Mouse (Mus musculus) T-helper 2 cell (primary cell): ENCODE results near the gene Edem1.
"Not testable (repeated sequence)": the region's sequence is repeated elsewhere in the genome, so short reads cannot be mapped to it uniquely, and the experiment has no call there.

Experiments
- in situ Hi-C: fragments of 300-600 bp; cut with MboI, MseI; formaldehyde crosslinking; loops from one replicate; pipeline ENCODE4 v1.15.1; 2025; ENCODE audit warnings: high pct_unique_total_duplicates

Gene Edem1

GRCm38 (mm10) chr6:108829386-108830370 is 1.2 kb downstream of the Edem1 start:
- in situ Hi-C loops, result loop anchor here (10.0 kb wide), 1 partner anchor 165 kb away; the partner anchor contains the start of gene Bhlhe40

- in situ Hi-C loops, result loop anchor here (10.0 kb wide), 1 partner anchor 167 kb away; the partner anchor contains the start of gene Bhlhe40
Observed at GRCm38 (mm10) chr6:108832170-108832569, 3.7 kb downstream of the Edem1 start.

- in situ Hi-C loops, result loop anchor here (10.0 kb wide), 1 partner anchor 168 kb away; the partner anchor contains the start of gene Bhlhe40
Observed at GRCm38 (mm10) chr6:108832989-108833388, 4.5 kb downstream of the Edem1 start.

DNA sequence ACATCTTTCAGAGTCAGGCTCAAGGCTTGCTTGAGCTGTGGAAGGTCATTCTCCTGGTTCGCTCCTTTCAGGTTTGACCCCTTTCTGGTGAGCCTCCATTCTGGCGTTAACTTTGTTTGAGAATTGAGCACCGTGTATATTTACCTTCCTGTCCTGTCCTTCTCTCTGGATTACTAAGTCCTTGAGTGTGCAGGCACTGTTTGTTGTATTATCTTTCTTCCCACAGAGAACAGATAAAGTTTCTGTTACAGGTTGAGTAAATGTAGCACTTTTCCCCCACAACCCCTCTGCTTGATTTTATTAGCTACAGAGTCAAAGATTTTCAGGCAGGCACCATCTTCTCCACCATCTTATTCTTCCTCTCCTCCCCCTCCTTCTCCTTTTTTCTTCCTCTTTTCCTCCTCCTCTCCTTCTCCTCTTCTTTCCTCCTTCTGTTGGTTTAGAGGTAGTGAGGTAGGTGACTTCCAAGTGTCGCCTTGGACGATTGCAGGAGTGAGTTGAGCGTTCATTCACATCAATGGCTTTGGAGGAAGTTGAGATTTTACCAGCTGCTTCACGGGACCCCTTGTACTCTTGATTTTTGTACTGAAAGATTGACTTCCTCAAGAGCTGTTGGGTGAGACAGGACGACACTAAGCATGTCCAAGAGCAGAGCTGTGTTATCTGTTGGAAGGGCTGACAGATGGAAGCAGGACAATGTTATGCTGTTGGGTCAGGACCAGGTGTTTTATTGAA is 5.7 kb downstream of the Edem1 start:
- in situ Hi-C loops, result loop anchor here (10.0 kb wide), 1 partner anchor 169 kb away; the partner anchor contains the start of gene Bhlhe40

DNA sequence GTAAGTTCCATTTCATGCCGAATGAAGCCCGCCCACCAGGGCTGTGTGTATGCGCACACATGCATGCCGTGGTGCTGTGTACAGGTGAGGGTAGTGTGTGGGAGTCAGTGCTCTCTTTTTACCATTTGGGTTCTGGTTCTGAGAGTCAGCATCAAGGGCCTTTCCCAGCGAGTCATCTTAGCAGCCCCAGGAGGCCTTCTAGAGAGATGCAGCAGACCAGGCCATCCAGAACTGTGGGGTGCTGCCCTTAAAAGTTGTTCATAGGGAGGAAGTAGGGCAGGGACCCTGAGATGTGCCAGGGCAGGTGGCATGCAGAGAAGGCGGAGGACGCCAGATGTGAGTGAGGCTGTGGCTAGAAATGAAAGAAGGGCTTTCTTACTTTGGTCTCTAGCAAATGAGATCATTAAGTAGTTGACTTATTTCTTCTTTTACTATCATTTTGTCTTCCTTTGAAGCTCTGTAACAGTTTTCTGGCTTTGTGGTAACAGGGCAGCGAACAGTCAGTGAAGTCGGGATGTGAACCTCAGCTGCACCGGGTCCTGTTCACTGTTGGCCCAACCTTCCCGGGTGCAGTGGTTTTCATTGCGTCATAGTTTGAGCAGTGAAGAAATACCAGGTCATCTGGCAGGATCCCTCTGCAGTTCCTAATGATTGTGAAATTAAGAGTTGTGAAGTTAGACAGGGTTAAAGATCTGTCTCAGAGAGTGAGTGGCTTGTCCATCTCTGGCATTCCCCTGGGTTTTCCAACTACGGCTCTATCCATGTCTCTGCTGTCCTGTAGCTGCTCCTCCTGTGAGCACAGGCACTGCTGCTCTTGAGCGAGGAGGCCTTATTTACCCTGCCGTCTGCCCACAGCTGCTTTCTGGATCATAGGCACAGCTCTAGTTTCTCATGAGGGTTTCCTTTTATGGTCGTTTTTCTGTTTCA is 7.6 kb downstream of the Edem1 start:
- in situ Hi-C loops, result loop anchor here (10.0 kb wide), 1 partner anchor 171 kb away; the partner anchor contains the start of gene Bhlhe40

DNA sequence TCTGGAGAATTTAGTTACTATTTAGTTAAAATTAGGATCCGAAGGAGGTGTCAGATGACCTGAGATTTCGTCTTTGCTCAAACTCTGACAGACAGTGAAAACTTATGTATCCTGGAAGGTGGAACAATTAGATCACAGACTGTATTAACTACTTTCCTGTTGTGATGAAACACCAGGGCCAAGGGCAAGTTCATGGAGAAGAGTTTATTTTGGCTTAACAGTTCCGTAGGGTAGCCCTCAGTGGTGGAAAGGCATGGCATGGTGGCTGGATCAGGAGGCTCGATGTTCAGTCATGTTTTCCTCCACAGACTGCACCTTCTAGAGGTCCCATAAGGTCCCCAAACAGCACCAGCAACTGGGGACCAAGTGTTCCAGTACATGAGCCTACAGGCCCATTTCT is 8.6 kb downstream of the Edem1 start:
- in situ Hi-C loops, result loop anchor here (10.0 kb wide), 1 partner anchor 172 kb away; the partner anchor contains the start of gene Bhlhe40

GRCm38 (mm10) chr6:108837958-108838357 is 9.5 kb downstream of the Edem1 start:
- in situ Hi-C loops, result loop anchor here (10.0 kb wide), 1 partner anchor 173 kb away; the partner anchor contains the start of gene Bhlhe40

- in situ Hi-C loops, result loop anchor here (10.0 kb wide), 1 partner anchor 175 kb away; the partner anchor contains the start of gene Bhlhe40
Observed at GRCm38 (mm10) chr6:108839432-108839831, 11.0 kb downstream of the Edem1 start.

DNA sequence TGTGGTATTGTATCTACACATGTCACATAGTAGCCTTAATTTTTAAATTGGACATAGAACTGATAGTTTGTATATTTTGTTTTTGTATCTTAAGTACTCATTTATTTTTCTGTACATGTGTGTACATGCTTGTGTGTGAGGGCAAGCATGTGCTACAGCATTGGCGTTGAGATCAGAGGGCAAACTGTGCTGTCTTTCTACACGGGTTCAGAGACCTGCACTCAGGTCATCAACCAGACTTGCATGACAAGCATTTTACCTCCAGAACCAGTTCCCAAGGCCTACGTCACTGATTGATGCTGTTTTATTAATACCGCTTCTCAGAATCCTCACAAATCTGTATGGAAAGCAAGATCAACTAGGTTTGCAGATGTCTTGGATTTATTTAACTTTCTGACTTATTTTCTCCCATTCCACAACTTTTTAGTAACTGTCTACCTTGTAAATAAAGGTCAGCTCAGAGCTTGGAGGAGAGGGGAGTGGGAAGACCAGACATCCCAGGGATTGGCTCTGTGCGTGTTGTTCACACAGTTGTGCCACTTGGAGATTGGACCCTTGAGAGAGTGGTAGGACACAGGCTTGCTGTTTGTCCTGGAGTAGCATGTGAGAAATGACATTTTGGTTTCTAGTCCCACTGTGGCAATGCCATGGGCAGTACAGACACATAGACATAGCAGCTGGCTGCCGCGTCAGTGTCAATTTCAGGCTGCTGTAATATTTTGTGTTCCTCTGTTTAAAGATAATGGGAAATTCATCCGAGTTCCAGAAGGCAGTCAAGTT is 12.6 kb downstream of the Edem1 start:
- in situ Hi-C loops, result no loop called here

GRCm38 (mm10) chr6:108843664-108844063 is 15.2 kb downstream of the Edem1 start:
- in situ Hi-C loops, result no loop called here

GRCm38 (mm10) chr6:108844093-108844492 is 15.7 kb downstream of the Edem1 start:
- in situ Hi-C loops, result no loop called here

DNA sequence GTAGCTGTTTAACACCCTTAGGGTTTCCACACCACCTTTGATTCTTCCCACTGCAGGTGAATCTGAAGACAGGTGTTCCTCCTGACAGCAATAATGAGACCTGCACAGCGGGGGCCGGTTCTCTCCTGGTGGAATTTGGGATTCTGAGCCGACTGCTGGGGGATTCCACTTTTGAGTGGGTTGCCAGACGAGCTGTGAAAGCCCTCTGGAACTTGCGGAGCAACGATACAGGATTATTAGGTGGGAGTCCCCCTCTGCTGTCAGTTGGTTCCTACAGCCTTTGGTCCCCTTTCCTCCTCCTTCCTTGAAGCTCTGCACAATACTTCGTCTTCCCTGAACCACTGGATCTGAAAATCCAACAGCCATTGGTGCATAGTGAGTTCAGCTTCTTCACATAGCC is 16.3 kb downstream of the Edem1 start:
- in situ Hi-C loops, result no loop called here

- in situ Hi-C loops, result no loop called here
Observed at GRCm38 (mm10) chr6:108852088-108852670, 23.7 kb downstream of the Edem1 start.

- in situ Hi-C loops, result no loop called here
Observed at GRCm38 (mm10) chr6:108852986-108853385, 24.5 kb downstream of the Edem1 start.

DNA sequence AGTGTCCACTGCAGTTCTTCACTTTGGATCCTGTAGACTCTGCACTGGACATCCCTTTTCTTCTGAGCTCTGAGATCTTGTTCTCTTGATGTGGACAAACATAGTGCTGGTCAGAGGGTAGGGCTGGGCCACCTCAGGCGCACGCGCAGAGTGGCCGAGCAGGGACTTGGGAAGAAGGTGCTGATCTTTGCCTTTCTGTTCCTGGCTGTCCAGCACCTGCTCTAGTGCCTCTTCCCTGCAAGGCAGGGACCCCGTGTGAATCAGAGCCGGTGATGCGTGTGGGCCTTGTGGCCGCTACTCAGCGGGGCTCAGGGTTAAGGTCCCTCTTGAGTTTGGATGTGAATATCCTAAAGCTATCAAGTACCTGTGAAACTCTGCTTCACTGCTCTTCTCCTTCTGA is 30.1 kb downstream of the Edem1 start:
- in situ Hi-C loops, result no loop called here

GRCm38 (mm10) chr6:108861226-108861625 is 32.8 kb downstream of the Edem1 start:
- in situ Hi-C loops, result no loop called here

- in situ Hi-C loops, result no loop called here
Observed at GRCm38 (mm10) chr6:108862548-108862947, 34.1 kb downstream of the Edem1 start.

DNA sequence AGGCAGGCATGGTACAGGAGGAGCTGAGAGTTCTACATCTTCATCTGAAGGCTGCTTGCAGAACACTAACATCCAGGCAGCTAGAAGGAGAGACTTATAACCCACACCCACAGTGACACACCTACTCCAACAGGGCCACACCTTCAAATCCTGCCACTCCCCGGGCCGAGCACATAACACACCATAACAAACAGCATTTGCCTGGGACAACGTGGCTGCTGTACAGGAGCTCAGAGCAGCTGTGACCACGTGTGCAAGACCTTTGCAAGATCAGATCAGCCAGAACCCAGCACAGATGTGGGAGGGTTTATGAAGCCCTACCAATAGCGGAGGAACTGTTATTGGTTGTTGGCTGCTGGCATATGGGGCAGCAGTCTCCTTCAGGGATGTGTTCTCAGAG is 37.9 kb downstream of the Edem1 start:
- in situ Hi-C loops, result no loop called here

- in situ Hi-C loops, result not testable (repeated sequence)
Observed at GRCm38 (mm10) chr6:108869031-108869430, 40.6 kb downstream of the Edem1 start.

GRCm38 (mm10) chr6:108870421-108870820 is 42.0 kb downstream of the Edem1 start:
- in situ Hi-C loops, result no loop called here
